Mouse (Mus musculus): Measurements from ENCODE around the gene Gal3st2c. TPM values are rescaled to one million over a fixed set of nuclear protein-coding genes. Genes with fewer than 3 reads are reported as not detected.
"Not testable (repeated sequence)": the region's sequence is repeated elsewhere in the genome, so short reads cannot be mapped to it uniquely, and the experiment has no call there.

Gene Gal3st2c
- total RNA-seq, 2 experiments from 2014 or later, result not detected

- ATAC-seq (replicated peaks; ENCODE audit: low FRiP score, poor library complexity, severe bottlenecking), result peak; percentile 42
Measured at GRCm38 (mm10) chr1:94034984-94035743, 44.9 kb downstream of the Gal3st2c start.

GRCm38 (mm10) chr1:94040391-94040790 lies 50.1 kb downstream of the Gal3st2c start:
- no peak for ATAC-seq (replicated peaks; ENCODE audit: low FRiP score, poor library complexity, severe bottlenecking)

GRCm38 (mm10) chr1:94045559-94045958 lies 55.2 kb downstream of the Gal3st2c start:
- no peak for ATAC-seq (replicated peaks; ENCODE audit: low FRiP score, poor library complexity, severe bottlenecking)

GRCm38 (mm10) chr1:94046544-94046943 lies 56.2 kb downstream of the Gal3st2c start:
- no peak for ATAC-seq (replicated peaks; ENCODE audit: low FRiP score, poor library complexity, severe bottlenecking)

- ATAC-seq (replicated peaks; ENCODE audit: low FRiP score, poor library complexity, severe bottlenecking), result no peak
Measured at GRCm38 (mm10) chr1:94051104-94051503, 60.8 kb downstream of the Gal3st2c start.

- ATAC-seq (replicated peaks; ENCODE audit: low FRiP score, poor library complexity, severe bottlenecking), result no peak
Measured at GRCm38 (mm10) chr1:94052373-94052772, 62.1 kb downstream of the Gal3st2c start, which contains the start of gene Pdcd1. Pdcd1 (minus strand) TSS chr1:94052553.

GRCm38 (mm10) chr1:94053530-94054216 lies 63.4 kb downstream of the Gal3st2c start:
- ATAC-seq (replicated peaks; ENCODE audit: low FRiP score, poor library complexity, severe bottlenecking), result no peak

- ATAC-seq (replicated peaks; ENCODE audit: low FRiP score, poor library complexity, severe bottlenecking), result no peak
Measured at GRCm38 (mm10) chr1:94054481-94054880, 64.2 kb downstream of the Gal3st2c start.

GRCm38 (mm10) chr1:94055966-94056365 lies 65.7 kb downstream of the Gal3st2c start:
- no peak for ATAC-seq (replicated peaks; ENCODE audit: low FRiP score, poor library complexity, severe bottlenecking)

- no peak for ATAC-seq (replicated peaks; ENCODE audit: low FRiP score, poor library complexity, severe bottlenecking)
Measured at GRCm38 (mm10) chr1:94057401-94057800, 67.1 kb downstream of the Gal3st2c start.

GRCm38 (mm10) chr1:94058281-94058680 lies 68.0 kb downstream of the Gal3st2c start:
- ATAC-seq (replicated peaks; ENCODE audit: low FRiP score, poor library complexity, severe bottlenecking), result not testable (repeated sequence)

Other genes with a start within 250 kb of the Gal3st2c start
- gene Atg4b, start 239.0 kb upstream of the Gal3st2c start, total RNA-seq (2015; ENCODE audit: low replicate concordance), result 12.3 and 20.7 TPM in 2 replicates
- gene Atg4b, start 239.0 kb upstream of the Gal3st2c start, total RNA-seq (2017; ENCODE audit: low replicate concordance), result 20.8 and 21.0 TPM in 2 replicates
- gene Thap4, start 235.6 kb upstream of the Gal3st2c start, total RNA-seq (2015; ENCODE audit: low replicate concordance), result 6.3 and 15.0 TPM in 2 replicates
- gene Thap4, start 235.6 kb upstream of the Gal3st2c start, total RNA-seq (2017; ENCODE audit: low replicate concordance), result 1.4 and 6.1 TPM in 2 replicates
- 41.9 and 43.5 TPM in 2 replicates for gene Dtymk, start 188.6 kb upstream of the Gal3st2c start, total RNA-seq (2015; ENCODE audit: low replicate concordance)
- 33.8 and 74.4 TPM in 2 replicates for gene Dtymk, start 188.6 kb upstream of the Gal3st2c start, total RNA-seq (2017; ENCODE audit: low replicate concordance)
- gene Ing5, start 186.5 kb upstream of the Gal3st2c start, total RNA-seq (2015; ENCODE audit: low replicate concordance), result 2.9 and 4.4 TPM in 2 replicates
- 7.5 and 11.7 TPM in 2 replicates for gene Ing5, start 186.5 kb upstream of the Gal3st2c start, total RNA-seq (2017; ENCODE audit: low replicate concordance)
- gene D2hgdh, start 165.6 kb upstream of the Gal3st2c start, total RNA-seq (2015; ENCODE audit: low replicate concordance), result 7.9 and 12.5 TPM in 2 replicates
- gene D2hgdh, start 165.6 kb upstream of the Gal3st2c start, total RNA-seq (2017; ENCODE audit: low replicate concordance), result 11.8 and 13.6 TPM in 2 replicates
- not detected in 2 replicates for gene Gal3st2, start 129.2 kb upstream of the Gal3st2c start, total RNA-seq (2015; ENCODE audit: low replicate concordance)
- gene Gal3st2, start 129.2 kb upstream of the Gal3st2c start, total RNA-seq (2017; ENCODE audit: low replicate concordance), result not detected in 2 replicates
- not detected in 2 replicates for gene Gal3st2b, start 72.2 kb upstream of the Gal3st2c start, total RNA-seq (2015; ENCODE audit: low replicate concordance)
- not detected in 2 replicates for gene Gal3st2b, start 72.2 kb upstream of the Gal3st2c start, total RNA-seq (2017; ENCODE audit: low replicate concordance)
- gene Neu4, start 29.9 kb downstream of the Gal3st2c start, total RNA-seq (2015; ENCODE audit: low replicate concordance), result not detected in 2 replicates
- gene Neu4, start 29.9 kb downstream of the Gal3st2c start, total RNA-seq (2017; ENCODE audit: low replicate concordance), result not detected in 2 replicates
- gene Pdcd1, start 62.0 kb downstream of the Gal3st2c start, total RNA-seq (2015; ENCODE audit: low replicate concordance), result not detected in 2 replicates
- not detected in 2 replicates for gene Pdcd1, start 62.0 kb downstream of the Gal3st2c start, total RNA-seq (2017; ENCODE audit: low replicate concordance)

Data from erythroblast, adult 5-6 weeks (primary cell).